Mouse (Mus musculus) lung, postnatal 0 days (tissue): ENCODE results near the gene Pank1.

Experiments
- CTCF ChIP-seq: IDR thresholded peaks from 2 replicates; pipeline ENCODE4 v1.5.1; 2016; ENCODE audit warnings: antibody characterized with exemption, mild to moderate bottlenecking
- EP300 ChIP-seq: IDR thresholded peaks from 2 replicates; pipeline ENCODE4 v1.6.1; 2016; ENCODE audit warnings: antibody characterized with exemption, mild to moderate bottlenecking, control low read depth

DNA sequence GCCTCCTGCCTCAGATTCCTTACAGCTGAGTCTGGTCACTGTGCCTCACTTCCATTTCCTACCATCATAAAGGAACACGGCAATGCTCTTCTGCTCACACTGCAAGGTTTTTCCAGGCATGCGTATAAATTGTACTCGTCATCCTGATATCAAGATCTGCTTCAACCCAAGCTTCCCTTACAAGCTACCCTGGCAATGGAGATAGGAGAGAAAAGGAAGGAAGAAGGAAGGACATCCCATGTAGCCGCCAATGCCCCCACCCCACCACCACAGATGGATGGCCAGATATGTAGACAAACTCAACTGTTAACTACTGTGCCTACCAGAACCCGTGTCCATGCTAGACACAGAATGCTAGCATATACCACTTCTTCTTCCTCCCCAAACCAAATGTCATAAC, 34.5 kb downstream of the Pank1 start:
- TF ChIP-seq CTCF (no peak), EP300 (no peak)
